Mouse (Mus musculus): ENCODE results near the gene Ppp1r11. TPM values are rescaled to one million over a fixed set of nuclear protein-coding genes. Genes with fewer than 3 reads are reported as not detected.
A peak's percentile ranks its signal among the peaks of the same experiment; 100 is the strongest.

The Ppp1r11 gene
- polyA plus RNA-seq (2012; rRNA removed) (15.6 and 30.4 TPM in 2 replicates), polyA plus RNA-seq (2014; fragmentation: Nextera tagmentation; extraction: Ambion mirVana) (35.6 and 43.0 TPM in 2 replicates)

GRCm38 (mm10) chr17:36950981-36951947 lies at the start of gene Ppp1r11:
TSS of gene Ppp1r11 (minus strand) at chr17:36951741.
- Histone ChIP-seq H3K4me3 (ENCODE audit: insufficient read depth in 1 of 2, low read depth in 2 of 2, low read length in 2 of 2) (peak within 1 kb of the TSS; percentile 73 to 95), H3K27me3 (ENCODE audit: control insufficient read depth, insufficient read depth, low read length) (peaks cover 17% of the 10 kb centered on the region), H3K4me2 (ENCODE audit: low read depth) (peak within 1 kb of the TSS; percentile 87), H3K27ac (peak within 1 kb of the TSS; percentile 38), H3K9me3 (ENCODE audit: control insufficient read depth, low read length) (no peaks in the 10 kb centered on the region), H3K9ac (replicated peaks) (peak within 1 kb of the TSS; percentile 74), H3K36me3 (replicated peaks; ENCODE audit: control insufficient read depth, insufficient read depth, low read depth) (no peaks in the 10 kb centered on the region; the same call in 1 of the 2 replicates), H3K4me1 (replicated peaks; ENCODE audit: control insufficient read depth in 2 of 2, insufficient read depth in 2 of 2, low read length in 1 of 2) (peaks cover 7 to 11% of the 10 kb centered on the region in 2 experiments)
- peak; percentile 94 to 96 (median 96) for DNase-seq (ENCODE audit: low read depth in 3 of 3, low spot score in 3 of 3)
- WGBS (ENCODE audit: insufficient replicate concordance): under 1% methylated on average over 36 of the region's 36 CpGs
- peak; percentile 98 for ATAC-seq (ENCODE audit: insufficient read depth)
- TF ChIP-seq EP300 (IDR thresholded peaks at IDR 0.05; ENCODE audit: low read depth) (no peak), CTCF (IDR thresholded peaks at IDR 0.05; ENCODE audit: low read depth) (no peak)

- Histone ChIP-seq H3K4me3 (ENCODE audit: insufficient read depth in 1 of 2, low read depth in 2 of 2, low read length in 2 of 2) (no peak within 1 kb of the TSS), H3K9ac (replicated peaks) (no peak within 1 kb of the TSS), H3K27me3 (ENCODE audit: control insufficient read depth, insufficient read depth, low read length) (peaks cover 12% of the 10 kb centered on the region), H3K36me3 (replicated peaks; ENCODE audit: control insufficient read depth, insufficient read depth, low read depth) (no peaks in the 10 kb centered on the region), H3K9me3 (ENCODE audit: control insufficient read depth, low read length) (no peaks in the 10 kb centered on the region), H3K4me2 (ENCODE audit: low read depth) (no peak within 1 kb of the TSS), H3K4me1 (replicated peaks; ENCODE audit: control insufficient read depth in 2 of 2, insufficient read depth in 2 of 2, low read length in 1 of 2) (no peaks in the 10 kb centered on the region), H3K27ac (no peak within 1 kb of the TSS)
- DNase-seq (ENCODE audit: low read depth in 3 of 3, low spot score in 3 of 3): no peak
- ATAC-seq (ENCODE audit: insufficient read depth): no peak
- 63% methylated on average over 7 of the region's 7 CpGs for WGBS (ENCODE audit: insufficient replicate concordance)
- TF ChIP-seq CTCF (IDR thresholded peaks at IDR 0.05; ENCODE audit: low read depth) (no peak), EP300 (IDR thresholded peaks at IDR 0.05; ENCODE audit: low read depth) (no peak)
These were observed 49.3 kb upstream of the Ppp1r11 start, which contains the start of gene Zfp57 for GRCm38 (mm10) chr17:37000863-37001262. TSS of gene Zfp57 (plus strand) at chr17:37001163.

- H3K4me3 ChIP-seq (ENCODE audit: insufficient read depth in 1 of 2, low read depth in 2 of 2, low read length in 2 of 2): no peak overlapping the region
- ATAC-seq (ENCODE audit: insufficient read depth) (no peak), DNase-seq (ENCODE audit: low read depth in 3 of 3, low spot score in 3 of 3) (no peak)
- no peaks in the 10 kb centered on the region for H3K9me3 ChIP-seq (ENCODE audit: control insufficient read depth, low read length)
- TF ChIP-seq EP300 (IDR thresholded peaks at IDR 0.05; ENCODE audit: low read depth) (no peak), CTCF (IDR thresholded peaks at IDR 0.05; ENCODE audit: low read depth) (no peak)
- H3K4me2 ChIP-seq (ENCODE audit: low read depth): no peak overlapping the region
- no peak overlapping the region for H3K27ac ChIP-seq
- WGBS (ENCODE audit: insufficient replicate concordance): 40% methylated on average over 2 of the region's 2 CpGs
- H3K9ac ChIP-seq (replicated peaks): no peak overlapping the region
- no peaks in the 10 kb centered on the region for H3K4me1 ChIP-seq (replicated peaks; ENCODE audit: control insufficient read depth in 2 of 2, insufficient read depth in 2 of 2, low read length in 1 of 2)
- peaks cover 12% of the 10 kb centered on the region for H3K27me3 ChIP-seq (ENCODE audit: control insufficient read depth, insufficient read depth, low read length)
- no peaks in the 10 kb centered on the region for H3K36me3 ChIP-seq (replicated peaks; ENCODE audit: control insufficient read depth, insufficient read depth, low read depth)
These were observed 46.9 kb upstream of the Ppp1r11 start for GRCm38 (mm10) chr17:36998477-36998876.

DNA sequence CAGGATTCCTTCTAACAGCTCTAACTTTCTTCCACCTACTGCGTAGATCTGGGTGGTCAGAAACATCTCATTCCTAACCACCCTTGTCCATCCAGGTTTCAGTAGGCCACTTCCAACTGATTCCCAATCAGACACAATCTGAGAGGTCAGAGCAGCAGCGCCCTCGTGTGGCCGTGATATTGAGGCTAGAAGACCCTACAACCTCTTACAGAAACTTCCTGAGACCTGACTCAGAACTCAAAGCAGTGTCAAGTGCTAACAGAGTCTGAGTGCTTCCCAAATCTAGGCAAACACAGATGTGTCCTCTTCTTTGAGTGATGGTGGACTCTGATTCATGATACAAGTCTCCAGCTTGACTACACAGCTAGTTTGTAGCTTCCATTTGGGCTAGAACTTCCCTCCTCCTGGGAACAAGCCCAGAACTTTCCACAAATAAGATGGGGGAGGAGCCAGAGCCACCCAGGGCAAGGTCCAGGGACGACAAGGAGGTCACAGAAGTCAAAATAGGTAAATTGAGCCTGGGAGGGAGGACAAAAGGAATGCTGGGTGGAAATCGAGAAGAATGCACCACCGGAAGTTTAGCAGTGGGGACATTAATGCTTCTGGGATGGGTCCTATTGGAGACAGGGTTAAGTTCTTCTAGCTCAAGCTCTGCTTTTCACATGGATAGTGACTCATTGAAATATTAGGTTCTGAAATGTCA lies 45.6 kb upstream of the Ppp1r11 start:
- no peak overlapping the region for H3K4me3 ChIP-seq (ENCODE audit: insufficient read depth in 1 of 2, low read depth in 2 of 2, low read length in 2 of 2)
- H3K27me3 ChIP-seq (ENCODE audit: control insufficient read depth, insufficient read depth, low read length): no peaks in the 10 kb centered on the region
- no peaks in the 10 kb centered on the region for H3K36me3 ChIP-seq (replicated peaks; ENCODE audit: control insufficient read depth, insufficient read depth, low read depth)
- H3K9ac ChIP-seq (replicated peaks): no peak overlapping the region
- H3K9me3 ChIP-seq (ENCODE audit: control insufficient read depth, low read length): no peaks in the 10 kb centered on the region
- WGBS (ENCODE audit: insufficient replicate concordance): 22% methylated on average over 7 of the region's 7 CpGs
- no peaks in the 10 kb centered on the region for H3K4me1 ChIP-seq (replicated peaks; ENCODE audit: control insufficient read depth in 2 of 2, insufficient read depth in 2 of 2, low read length in 1 of 2)
- H3K4me2 ChIP-seq (ENCODE audit: low read depth): no peak overlapping the region
- H3K27ac ChIP-seq: no peak overlapping the region
- DNase-seq (ENCODE audit: low read depth in 3 of 3, low spot score in 3 of 3) (peak; percentile 24 to 33 (median 30)), ATAC-seq (ENCODE audit: insufficient read depth) (no peak)
- TF ChIP-seq CTCF (IDR thresholded peaks at IDR 0.05; ENCODE audit: low read depth): peak; percentile 80
- no peak for TF ChIP-seq EP300 (IDR thresholded peaks at IDR 0.05; ENCODE audit: low read depth)

Measured in liver, embryonic 14.5 days (tissue).